Mouse (Mus musculus): ENCODE data around the gene Ptgir. TPM values are rescaled to one million over a fixed set of nuclear protein-coding genes. Genes with fewer than 3 reads are reported as not detected.
A peak's percentile ranks its signal among the peaks of the same experiment; 100 is the strongest.

Ptgir gene
- total RNA-seq, 2 experiments from 2014 or later: 1.2 to 2.0 TPM

GRCm38 (mm10) chr7:16916342-16917265, 10.3 kb downstream of the Ptgir start:
- DNase-seq: peak in 1 of 2 experiments; percentile 53

DNA sequence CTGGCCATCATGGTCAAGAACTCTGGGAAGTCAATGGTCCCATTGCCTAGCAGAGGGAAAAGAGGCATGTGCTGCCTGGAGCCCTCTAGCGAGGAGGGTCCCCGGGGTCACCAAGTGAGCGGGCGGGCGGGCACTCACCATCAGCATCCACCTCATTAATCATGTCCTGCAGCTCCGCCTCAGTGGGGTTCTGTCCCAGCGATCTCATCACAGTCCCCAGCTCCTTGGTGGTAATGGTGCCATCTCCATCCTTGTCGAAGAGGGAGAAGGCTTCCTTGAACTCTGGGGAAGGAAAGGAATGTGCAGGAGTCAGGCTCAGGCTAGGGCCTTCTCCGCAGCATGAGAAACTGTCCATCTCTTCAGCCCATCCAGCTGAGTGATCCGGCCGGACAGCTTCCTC, 11.2 kb downstream of the Ptgir start:
- no peak for DNase-seq

DNA sequence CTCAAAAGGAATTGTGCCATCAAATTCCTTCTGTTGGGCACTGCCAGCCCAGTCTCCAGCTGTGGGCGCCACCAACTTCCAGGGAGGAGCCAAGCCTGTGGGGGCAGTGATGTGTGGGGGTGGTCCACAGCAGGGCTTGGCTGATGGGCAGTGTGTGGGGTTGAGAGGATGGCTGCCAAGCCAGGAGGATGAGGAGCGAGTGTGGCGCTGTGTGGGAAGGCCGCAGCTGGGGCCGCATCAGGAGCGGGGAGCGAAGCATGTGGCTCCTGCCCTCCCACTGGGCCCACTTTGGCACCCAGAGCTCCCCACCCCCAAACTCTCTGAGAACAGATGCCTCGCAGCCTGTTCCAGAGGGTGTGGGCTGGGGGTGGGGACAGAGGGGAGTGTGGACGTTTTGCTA, 11.7 kb downstream of the Ptgir start:
- no peak for DNase-seq

DNA sequence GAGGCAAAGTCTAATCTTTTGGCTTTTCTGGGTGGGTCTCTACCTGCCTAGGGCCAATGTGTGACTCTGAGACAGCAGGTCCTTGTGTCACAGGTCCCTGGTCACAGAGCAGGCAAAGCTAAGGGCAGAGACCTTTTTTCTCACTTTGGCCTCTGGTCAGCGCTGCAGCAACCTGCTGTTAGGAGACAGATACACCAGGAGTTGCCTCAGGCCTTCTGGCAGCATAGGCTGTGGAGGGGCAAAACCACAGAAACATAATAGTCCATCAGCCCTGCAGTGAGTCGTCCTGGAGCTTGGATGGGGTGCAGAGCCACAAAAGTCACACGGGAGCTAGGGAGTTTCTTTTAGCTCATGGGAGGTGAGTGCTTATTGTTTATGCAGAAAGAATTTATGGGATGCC, 12.4 kb downstream of the Ptgir start:
- no peak for DNase-seq

GRCm38 (mm10) chr7:16919395-16920149, 13.3 kb downstream of the Ptgir start:
- DNase-seq: peak; percentile 72 to 75

- no peak for DNase-seq
These were observed 13.9 kb downstream of the Ptgir start for GRCm38 (mm10) chr7:16920150-16920579.

- peak; percentile 60 to 64 for DNase-seq
These were observed 14.8 kb downstream of the Ptgir start for GRCm38 (mm10) chr7:16920818-16921791.

DNA sequence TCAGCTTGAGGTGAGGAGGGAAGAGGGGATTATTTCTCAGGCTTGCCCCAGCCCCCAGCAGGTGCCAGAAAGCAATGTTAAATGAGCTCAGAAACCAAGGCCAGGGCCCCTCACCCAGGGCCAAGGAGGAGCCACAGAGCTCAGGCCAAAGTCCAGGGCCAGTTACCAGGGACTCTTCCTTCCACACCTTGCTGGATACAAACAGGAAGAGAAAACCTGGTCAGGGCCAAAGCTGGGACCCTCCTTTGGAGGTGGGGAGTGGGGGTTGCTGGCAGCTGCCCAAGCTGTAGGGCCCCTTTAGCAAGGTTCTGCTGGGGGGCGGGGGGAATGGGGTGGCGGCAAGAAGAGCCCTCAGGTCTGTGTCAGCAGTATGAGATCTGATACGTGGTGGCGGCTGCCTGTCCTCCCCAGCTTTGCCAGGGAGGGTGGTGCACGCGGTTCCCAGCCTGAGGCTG, 15.6 kb downstream of the Ptgir start:
- no peak for DNase-seq

GRCm38 (mm10) chr7:16922360-16922973, 16.2 kb downstream of the Ptgir start:
- DNase-seq: peak in 1 of 2 experiments; percentile 56

DNA sequence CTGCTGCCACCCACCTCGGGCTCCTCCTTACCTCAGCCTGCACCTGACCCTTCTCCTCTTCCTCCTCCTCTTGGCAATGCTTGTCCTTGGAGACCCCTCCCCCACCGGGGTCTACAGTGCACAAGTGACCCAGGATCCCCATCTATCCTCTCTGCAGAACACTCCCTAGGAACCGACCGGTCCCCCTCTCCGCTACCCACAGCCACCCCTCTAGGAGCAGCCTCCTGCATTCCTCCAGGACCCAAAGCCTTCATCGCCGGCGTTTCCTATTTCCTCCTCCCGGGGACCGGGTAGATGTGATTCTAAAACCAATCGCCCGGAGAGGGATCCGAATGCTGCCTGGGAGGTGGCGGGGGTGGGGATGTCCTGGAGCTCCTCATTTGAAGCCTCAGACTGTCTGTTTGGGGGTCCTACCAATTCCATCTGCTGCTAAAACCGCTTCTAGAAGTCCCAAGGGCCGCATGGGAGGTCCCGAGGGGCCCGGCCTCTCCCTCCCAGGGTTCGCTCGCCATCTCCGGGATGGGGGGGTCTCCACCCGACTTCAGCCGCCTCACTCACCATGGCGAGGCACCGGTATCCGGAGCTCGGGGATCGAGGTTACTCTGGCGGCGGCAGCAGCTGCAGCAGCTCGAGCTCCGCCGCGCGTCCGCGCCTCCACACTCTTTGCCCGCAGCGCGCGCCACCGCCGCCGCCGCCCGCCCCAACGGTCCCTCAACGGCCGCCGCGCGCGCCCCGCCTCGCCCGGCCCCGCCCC, 17.2 kb downstream of the Ptgir start:
- DNase-seq: peak; percentile 52 to 55

- peak; percentile 99 for DNase-seq
These were observed 17.9 kb downstream of the Ptgir start, which contains the start of gene Calm3 for GRCm38 (mm10) chr7:16924037-16924834. Calm3 (minus strand) TSS chr7:16924114.

DNA sequence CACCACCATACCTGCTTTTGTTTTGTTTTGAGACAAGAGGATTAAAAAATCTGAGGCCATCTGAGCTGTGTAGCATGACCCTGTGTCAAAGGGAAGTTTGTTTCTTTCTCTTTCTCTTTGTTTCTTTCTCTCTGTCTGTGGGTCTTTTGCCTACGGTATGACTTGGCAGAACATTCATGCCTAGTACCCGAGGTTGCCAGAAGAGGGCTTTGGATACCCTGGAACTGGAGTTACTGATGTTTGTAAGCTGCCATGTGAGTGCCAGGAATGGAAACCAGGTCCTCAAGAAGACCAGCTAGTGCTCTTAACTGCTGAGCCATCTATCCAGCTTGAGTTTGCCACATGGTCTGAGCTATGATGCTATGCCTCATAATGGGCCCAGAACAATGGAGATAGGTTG, 22.1 kb downstream of the Ptgir start:
- DNase-seq: no peak

GRCm38 (mm10) chr7:16930850-16931249, 24.6 kb downstream of the Ptgir start:
- peak; percentile 66 to 71 for DNase-seq

DNA sequence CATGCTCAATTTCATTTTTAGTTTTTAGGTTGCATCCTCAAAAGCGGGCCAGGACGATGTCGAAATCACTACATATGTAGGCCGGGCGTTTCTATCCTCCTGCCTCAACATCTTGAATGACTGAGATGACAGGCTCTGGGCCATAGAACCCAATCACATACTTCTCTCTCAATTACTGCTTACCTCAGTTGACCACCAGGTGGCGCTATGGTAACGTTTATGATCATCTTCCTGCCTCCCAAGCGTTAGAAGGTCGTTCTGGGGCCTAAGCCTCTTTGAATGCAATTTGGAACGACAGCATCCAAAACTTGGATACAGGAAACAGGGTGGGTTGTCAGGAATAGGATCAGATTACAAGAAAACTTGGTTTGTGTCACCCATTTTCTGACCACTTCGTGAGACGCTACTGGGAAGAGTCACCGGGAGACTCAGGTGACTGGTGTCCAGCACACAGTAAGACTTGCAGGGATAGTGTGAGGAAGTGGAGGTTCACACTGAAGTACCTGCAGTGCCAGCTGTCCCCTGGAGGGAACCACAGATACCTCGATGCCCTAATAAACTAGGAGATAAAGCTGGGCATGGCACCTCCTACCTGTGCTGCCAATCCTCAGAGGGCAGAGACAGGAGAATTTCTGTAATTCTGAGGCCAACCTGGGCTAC, 25.8 kb downstream of the Ptgir start:
- peak; percentile 83 to 86 for DNase-seq

DNA sequence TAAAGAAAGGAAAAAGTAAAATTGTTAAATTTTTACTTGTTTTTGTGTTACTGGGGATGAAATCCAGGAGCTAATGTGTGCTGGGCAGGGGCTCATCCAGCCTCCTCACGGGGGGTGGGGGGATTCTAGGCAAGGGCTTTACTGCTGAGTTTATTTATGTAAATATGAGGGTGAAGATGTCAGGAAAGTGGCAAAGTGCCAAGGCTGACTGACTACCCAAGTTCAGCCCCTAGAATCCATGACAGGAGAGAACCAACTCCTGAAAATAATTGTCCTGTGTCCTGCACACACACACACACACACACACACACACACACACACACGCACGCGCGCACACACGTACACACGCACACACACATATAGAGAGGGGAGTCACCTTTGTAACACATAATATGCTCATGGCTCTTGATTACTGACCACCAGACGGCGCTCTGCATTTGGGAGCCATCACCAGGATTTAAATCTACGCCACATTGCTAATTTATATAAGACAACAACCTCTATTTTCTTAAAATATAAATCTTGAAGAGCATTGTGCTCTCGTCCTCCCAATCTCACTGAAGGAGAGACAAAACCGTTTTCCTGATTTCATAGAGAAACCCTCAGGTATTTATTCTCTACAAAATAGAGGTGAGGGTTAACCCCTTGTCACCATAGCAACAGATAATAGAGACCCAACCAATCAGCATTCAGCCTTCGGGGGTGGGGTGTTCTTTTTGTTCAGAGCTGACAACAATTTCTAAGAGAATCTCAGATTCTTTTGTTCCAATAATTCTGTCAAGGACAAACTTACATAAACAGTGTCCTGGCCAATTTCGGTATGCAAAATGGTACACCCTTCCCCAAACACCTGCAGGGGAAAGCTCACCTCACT, 26.7 kb downstream of the Ptgir start:
- peak in 1 of 2 experiments; percentile 70 for DNase-seq

DNA sequence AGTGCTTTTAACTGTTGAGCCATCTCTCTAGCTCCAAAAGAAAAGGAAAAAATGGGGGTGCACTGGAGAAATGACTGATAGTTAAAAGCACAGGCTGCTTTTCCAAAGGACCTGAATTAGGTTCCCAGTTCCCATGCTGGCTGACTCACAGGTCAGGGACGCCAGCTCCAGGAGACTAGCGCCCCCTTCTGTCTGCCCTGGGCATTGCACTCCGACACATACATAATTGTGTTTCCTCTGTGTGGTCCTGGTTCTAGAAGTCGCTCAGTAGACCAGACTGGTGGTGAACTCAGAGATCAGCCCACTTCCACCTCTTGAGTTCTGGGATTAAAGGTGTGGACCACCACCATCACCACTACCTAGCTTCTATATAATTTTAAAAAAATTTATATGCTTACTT, 31.0 kb downstream of the Ptgir start:
- DNase-seq: no peak

DNA sequence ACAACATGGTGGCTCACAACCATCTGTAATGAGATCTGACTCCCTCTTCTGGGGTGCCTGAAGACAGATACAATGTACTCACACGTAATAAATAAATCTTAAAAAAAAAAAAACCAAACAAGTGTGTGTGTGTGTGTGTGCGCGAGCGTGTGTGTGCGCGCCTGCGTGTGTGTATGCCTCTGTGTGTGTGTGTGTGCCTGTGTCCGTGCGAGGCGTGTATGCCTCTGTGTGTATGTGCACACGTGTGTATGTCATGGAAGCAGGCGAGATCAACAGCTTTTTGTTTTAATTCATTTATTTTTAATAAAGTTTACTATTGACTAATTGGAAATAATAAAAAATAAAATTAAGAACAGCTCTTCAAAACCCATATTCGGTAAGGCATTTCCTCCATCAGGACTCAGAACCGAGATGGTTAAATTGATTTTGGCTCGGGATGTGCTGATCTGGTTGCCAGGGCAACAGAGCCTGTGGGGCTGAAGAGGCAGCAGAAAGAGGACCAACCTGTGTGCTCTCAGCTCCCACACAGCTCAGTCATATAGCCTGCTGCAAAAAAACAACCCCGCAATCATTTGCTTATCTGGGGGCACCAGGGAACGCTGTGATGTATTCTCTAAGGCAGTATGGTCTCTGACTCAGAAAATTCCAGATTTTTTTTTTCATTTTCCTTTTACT, 32.0 kb downstream of the Ptgir start:
- DNase-seq: no peak

Measured in adrenal gland, postnatal 36 days (tissue).